Mouse (Mus musculus) G1E (cell line): ENCODE measurements at regions not wholly inside any gene's neighbourhood (a gene's known extent, or its start where the extent isn't known, plus 50 kb on each side); places are given as distances from the start of the nearest gene placed in this dataset.

Experiments
- CTCF ChIP-seq: IDR thresholded peaks from 2 replicates; pipeline ENCODE4 v1.5.1; 2012; ENCODE audit warnings: low read depth, low read length, inconsistent platforms, mixed read lengths
- GATA1 ChIP-seq: IDR thresholded peaks from 2 replicates; pipeline ENCODE4 v1.6.1; 2012; ENCODE audit warnings: borderline replicate concordance, low read length, inconsistent platforms, mixed read lengths

DNA sequence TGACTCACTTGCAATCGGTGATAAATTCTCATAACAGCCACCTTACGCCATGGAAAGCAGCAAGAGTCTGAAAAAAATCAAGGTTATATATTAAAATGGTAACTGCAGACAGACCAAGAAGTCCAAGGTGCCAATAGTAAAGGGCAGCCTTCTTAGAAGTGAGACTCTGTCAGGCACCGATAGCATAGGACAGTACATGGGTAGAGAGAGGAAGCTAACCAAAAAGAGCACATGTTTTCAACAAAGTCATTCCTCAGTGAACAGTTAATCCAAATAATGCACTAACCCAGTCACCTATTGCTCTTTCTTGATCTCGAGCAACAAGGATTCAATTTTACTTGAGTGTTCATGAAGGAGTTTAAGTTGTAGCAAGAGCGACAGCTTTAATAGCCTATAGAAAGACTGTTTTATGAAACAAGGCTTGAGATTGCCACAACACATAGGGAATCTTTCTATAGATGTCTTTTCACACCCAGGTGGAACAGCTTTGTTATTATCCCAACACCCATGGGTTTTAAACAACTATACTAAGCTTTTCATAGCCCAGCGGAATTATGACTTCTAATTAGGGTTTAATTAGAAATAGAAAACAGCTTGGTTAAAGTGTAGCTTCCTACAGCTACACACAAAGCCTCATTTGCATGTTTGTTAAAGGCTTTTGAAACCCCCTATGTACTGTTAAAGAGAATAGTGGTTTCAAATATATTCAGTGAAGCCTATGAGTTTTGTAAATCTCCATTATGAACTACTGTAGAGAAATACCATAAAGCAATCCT is 269.9 kb downstream of the Htr7 start:
- no peak for TF ChIP-seq CTCF
- TF ChIP-seq GATA1, result no peak
